Mouse (Mus musculus): ENCODE data around the gene Slc25a21. TPM values are rescaled to one million over a fixed set of nuclear protein-coding genes. Genes with fewer than 3 reads are reported as not detected.

The Slc25a21 gene
- polyA plus RNA-seq, 1 experiment: not detected

DNA sequence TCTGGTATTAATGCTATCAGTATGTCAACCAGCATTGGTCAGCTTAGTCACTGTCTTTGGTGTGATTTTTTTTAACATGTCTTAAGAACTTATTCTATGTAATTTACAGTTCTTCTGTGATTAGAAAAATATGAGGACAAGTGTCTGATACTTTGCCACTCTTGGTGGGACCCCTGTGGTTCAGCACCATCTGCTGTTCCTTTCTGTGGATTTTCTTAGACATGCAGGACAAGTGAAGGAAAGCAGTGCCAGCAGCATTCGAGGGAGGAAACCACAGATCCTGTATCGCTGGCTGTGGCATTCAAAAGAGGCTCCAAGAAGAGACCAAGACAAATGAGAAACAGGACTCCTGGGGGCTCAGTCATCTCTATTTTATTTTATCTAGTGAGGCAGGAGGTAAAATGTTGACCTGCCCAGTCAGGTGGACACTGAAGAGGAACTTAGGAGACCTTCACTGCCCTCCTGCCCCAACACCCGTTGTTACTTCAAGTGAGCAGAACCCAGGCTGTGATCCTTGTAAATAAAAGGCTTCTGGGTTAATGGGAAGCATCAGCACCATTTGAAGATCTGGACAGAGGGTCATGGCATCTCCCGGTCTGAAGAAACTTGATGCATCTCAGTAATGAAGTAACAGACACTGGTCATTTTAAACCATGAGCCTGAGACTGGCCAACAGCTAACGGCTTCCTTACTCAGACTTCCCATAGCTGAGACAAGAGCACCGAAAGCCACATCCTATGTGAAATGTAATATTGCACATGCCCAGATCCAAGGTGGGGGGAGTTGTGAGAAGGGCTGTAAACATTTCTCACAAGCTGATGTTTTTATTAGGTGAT, 306.2 kb downstream of the Slc25a21 start:
- 72% methylated on average over 6 of the region's 6 CpGs for WGBS
- no peak for TF ChIP-seq POLR2A (IDR thresholded peaks at IDR 0.05; ENCODE audit: low read depth, low read length)
- no peak for TF ChIP-seq CTCF (IDR thresholded peaks at IDR 0.05; ENCODE audit: extremely low read depth, insufficient read length, insufficient replicate concordance, low read depth, low read length)
- Histone ChIP-seq H3K27me3 (ENCODE audit: control insufficient read depth, insufficient read depth, low read length) (no peaks in the 10 kb centered on the region), H3K4me3 (ENCODE audit: low read depth, low read length) (no peak overlapping the region), H3K27ac (ENCODE audit: insufficient read depth, low read depth, low read length) (no peak overlapping the region), H3K4me1 (ENCODE audit: control insufficient read depth, insufficient read depth, insufficient read length, low read length) (no peaks in the 10 kb centered on the region), H3K36me3 (ENCODE audit: control insufficient read depth, insufficient read depth, low read length) (no peaks in the 10 kb centered on the region)

DNA sequence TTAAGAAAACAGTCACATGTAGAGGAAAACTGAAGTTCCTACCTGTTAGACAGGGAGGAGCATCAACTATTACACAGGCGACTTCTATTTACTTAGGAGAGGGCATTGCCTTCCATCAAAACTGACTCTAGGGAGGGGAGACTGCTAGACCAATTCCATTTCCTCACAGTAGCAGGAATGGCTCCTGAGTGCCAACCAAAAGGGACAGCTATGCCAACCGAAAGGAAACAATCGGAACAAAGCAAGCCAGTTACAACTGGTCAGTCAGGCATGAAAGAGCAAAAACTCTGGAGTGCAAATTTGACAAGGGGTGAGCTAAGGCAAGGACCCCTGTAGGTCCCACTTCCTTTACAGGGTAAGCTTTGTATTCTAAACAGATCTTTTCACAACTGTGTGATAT, 319.5 kb downstream of the Slc25a21 start:
- TF ChIP-seq CTCF (IDR thresholded peaks at IDR 0.05; ENCODE audit: extremely low read depth, insufficient read length, insufficient replicate concordance, low read depth, low read length): no peak
- no peak for TF ChIP-seq POLR2A (IDR thresholded peaks at IDR 0.05; ENCODE audit: low read depth, low read length)
- 71% methylated on average over 3 of the region's 3 CpGs for WGBS

DNA sequence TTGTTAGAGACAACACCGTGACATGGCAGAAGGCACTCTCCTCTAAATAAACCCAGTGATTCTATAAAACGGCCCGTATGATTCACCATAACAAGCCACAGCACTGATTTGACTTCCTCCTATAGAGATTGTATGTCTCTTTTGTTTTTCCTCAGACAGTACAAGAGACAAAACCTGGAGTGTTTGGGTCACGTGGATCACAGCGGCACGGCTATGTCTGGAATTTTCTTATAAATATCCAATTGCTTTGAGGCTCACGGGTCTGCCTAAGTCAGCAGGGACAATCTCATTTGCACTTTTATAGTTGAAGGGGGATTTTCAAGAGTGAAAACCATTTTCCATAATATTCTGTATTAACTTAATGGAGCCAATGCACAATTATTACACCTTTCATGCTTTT, 320.7 kb downstream of the Slc25a21 start:
- no peak overlapping the region for H3K4me3 ChIP-seq (ENCODE audit: low read depth, low read length)
- TF ChIP-seq POLR2A (IDR thresholded peaks at IDR 0.05; ENCODE audit: low read depth, low read length) (no peak), CTCF (IDR thresholded peaks at IDR 0.05; ENCODE audit: extremely low read depth, insufficient read length, insufficient replicate concordance, low read depth, low read length) (no peak)

More for the DNA sequence above, 319.5 kb downstream of the Slc25a21 start:
- no peak overlapping the region for H3K27ac ChIP-seq (ENCODE audit: insufficient read depth, low read depth, low read length)
- H3K36me3 ChIP-seq (ENCODE audit: control insufficient read depth, insufficient read depth, low read length): no peaks in the 10 kb centered on the region
- no peaks in the 10 kb centered on the region for H3K4me1 ChIP-seq (ENCODE audit: control insufficient read depth, insufficient read depth, insufficient read length, low read length)
- H3K27me3 ChIP-seq (ENCODE audit: control insufficient read depth, insufficient read depth, low read length): no peaks in the 10 kb centered on the region
- no peak overlapping the region for H3K4me3 ChIP-seq (ENCODE audit: low read depth, low read length)

GRCm38 (mm10) chr12:56873204-56873603, 324.1 kb downstream of the Slc25a21 start:
- Histone ChIP-seq H3K4me1 (ENCODE audit: control insufficient read depth, insufficient read depth, insufficient read length, low read length) (no peaks in the 10 kb centered on the region), H3K27ac (ENCODE audit: insufficient read depth, low read depth, low read length) (no peak overlapping the region), H3K36me3 (ENCODE audit: control insufficient read depth, insufficient read depth, low read length) (no peaks in the 10 kb centered on the region), H3K4me3 (ENCODE audit: low read depth, low read length) (no peak overlapping the region), H3K27me3 (ENCODE audit: control insufficient read depth, insufficient read depth, low read length) (no peaks in the 10 kb centered on the region)
- TF ChIP-seq POLR2A (IDR thresholded peaks at IDR 0.05; ENCODE audit: low read depth, low read length) (no peak), CTCF (IDR thresholded peaks at IDR 0.05; ENCODE audit: extremely low read depth, insufficient read length, insufficient replicate concordance, low read depth, low read length) (no peak)

More for the DNA sequence above, 320.7 kb downstream of the Slc25a21 start:
- Histone ChIP-seq H3K4me1 (ENCODE audit: control insufficient read depth, insufficient read depth, insufficient read length, low read length) (no peaks in the 10 kb centered on the region), H3K27me3 (ENCODE audit: control insufficient read depth, insufficient read depth, low read length) (no peaks in the 10 kb centered on the region), H3K27ac (ENCODE audit: insufficient read depth, low read depth, low read length) (no peak overlapping the region), H3K36me3 (ENCODE audit: control insufficient read depth, insufficient read depth, low read length) (no peaks in the 10 kb centered on the region)
- 57% methylated on average over 7 of the region's 7 CpGs for WGBS

DNA sequence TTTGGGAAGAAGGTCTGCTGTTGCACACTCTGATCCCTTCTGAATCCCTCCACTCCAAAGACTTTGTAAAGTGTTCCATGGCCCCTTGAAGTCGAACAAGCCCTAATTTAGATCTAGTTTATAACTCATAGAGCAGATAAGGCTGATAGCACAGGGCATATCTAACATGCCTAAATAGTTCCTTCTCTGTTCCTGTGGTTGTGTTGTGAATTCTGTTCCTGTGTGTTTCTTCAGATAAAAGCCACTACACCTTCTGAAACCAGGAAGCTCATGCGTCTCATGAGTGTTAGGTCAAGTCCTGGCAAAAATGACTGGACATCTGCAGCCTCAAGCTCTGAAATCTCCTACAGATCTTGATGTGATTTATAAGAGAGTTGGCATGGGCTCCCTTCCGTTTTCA, 326.7 kb downstream of the Slc25a21 start:
- no peaks in the 10 kb centered on the region for H3K4me1 ChIP-seq (ENCODE audit: control insufficient read depth, insufficient read depth, insufficient read length, low read length)
- no peak overlapping the region for H3K4me3 ChIP-seq (ENCODE audit: low read depth, low read length)
- 45% methylated on average over 3 of the region's 3 CpGs for WGBS
- H3K27me3 ChIP-seq (ENCODE audit: control insufficient read depth, insufficient read depth, low read length): no peaks in the 10 kb centered on the region
- no peak overlapping the region for H3K27ac ChIP-seq (ENCODE audit: insufficient read depth, low read depth, low read length)
- no peaks in the 10 kb centered on the region for H3K36me3 ChIP-seq (ENCODE audit: control insufficient read depth, insufficient read depth, low read length)
- TF ChIP-seq POLR2A (IDR thresholded peaks at IDR 0.05; ENCODE audit: low read depth, low read length) (no peak), CTCF (IDR thresholded peaks at IDR 0.05; ENCODE audit: extremely low read depth, insufficient read length, insufficient replicate concordance, low read depth, low read length) (no peak)

DNA sequence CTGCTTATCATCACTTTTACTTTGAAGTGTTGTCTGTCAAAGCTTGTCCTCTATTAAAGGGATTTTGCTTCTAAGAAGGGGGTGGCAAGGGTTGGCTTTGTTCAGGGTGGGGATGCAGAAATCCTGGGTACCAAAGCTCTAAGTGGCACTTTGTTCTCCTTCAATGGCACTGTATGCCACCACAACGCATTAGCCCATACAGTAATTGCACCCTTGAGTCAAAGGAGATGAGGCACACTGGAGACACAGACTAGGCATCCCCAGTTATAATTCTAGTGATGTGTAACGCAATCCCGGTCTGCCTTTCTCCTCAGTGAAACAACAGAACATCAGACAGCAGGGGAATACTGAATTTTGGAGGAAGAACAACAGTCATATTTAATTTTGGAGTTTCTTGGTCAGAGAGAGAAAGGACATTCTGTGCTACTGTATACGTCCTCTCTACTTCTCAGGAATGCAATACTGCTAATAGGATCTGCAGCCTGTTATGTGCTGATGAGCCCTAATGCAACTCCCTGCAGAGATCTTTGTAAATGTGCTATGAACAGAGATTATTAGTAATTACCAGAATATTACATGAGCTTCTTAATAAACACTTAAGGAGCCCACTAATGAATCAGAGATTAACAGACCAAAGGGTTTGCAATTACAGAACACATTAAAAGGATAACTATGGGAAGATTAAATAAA, 333.3 kb downstream of the Slc25a21 start:
- Histone ChIP-seq H3K4me3 (ENCODE audit: low read depth, low read length) (no peak overlapping the region), H3K27ac (ENCODE audit: insufficient read depth, low read depth, low read length) (no peak overlapping the region), H3K27me3 (ENCODE audit: control insufficient read depth, insufficient read depth, low read length) (no peaks in the 10 kb centered on the region), H3K4me1 (ENCODE audit: control insufficient read depth, insufficient read depth, insufficient read length, low read length) (no peaks in the 10 kb centered on the region), H3K36me3 (ENCODE audit: control insufficient read depth, insufficient read depth, low read length) (no peaks in the 10 kb centered on the region)
- TF ChIP-seq POLR2A (IDR thresholded peaks at IDR 0.05; ENCODE audit: low read depth, low read length): no peak
- TF ChIP-seq CTCF (IDR thresholded peaks at IDR 0.05; ENCODE audit: extremely low read depth, insufficient read length, insufficient replicate concordance, low read depth, low read length): no peak
- WGBS: 81% methylated on average over 4 of the region's 4 CpGs

DNA sequence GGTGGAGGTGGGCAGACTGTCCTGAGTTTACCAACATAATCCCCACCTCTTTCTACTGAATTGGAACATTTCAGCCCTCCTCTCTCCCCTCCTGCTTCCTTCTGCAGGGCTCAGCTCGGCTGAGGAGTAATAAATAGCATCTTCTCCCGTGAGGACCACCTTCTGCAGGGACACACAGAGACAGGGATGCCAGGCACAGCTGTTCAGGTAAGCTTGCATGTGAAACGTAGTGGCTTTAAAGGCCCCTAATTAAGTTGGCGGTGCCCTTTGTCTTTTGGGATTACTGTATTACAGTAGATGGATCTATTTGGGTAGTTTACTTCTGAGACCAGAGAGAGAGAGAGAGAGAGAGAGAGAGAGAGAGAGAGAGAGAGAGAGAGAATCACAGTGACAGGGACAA, 344.6 kb downstream of the Slc25a21 start:
- H3K27ac ChIP-seq (ENCODE audit: insufficient read depth, low read depth, low read length): no peak overlapping the region
- H3K36me3 ChIP-seq (ENCODE audit: control insufficient read depth, insufficient read depth, low read length): no peaks in the 10 kb centered on the region
- 45% methylated on average over 4 of the region's 4 CpGs for WGBS
- H3K4me1 ChIP-seq (ENCODE audit: control insufficient read depth, insufficient read depth, insufficient read length, low read length): no peaks in the 10 kb centered on the region
- no peaks in the 10 kb centered on the region for H3K27me3 ChIP-seq (ENCODE audit: control insufficient read depth, insufficient read depth, low read length)
- no peak overlapping the region for H3K4me3 ChIP-seq (ENCODE audit: low read depth, low read length)
- TF ChIP-seq CTCF (IDR thresholded peaks at IDR 0.05; ENCODE audit: extremely low read depth, insufficient read length, insufficient replicate concordance, low read depth, low read length) (no peak), POLR2A (IDR thresholded peaks at IDR 0.05; ENCODE audit: low read depth, low read length) (no peak)
